Mouse (Mus musculus): ENCODE measurements around the gene Fubp3.
A peak's percentile ranks its signal among the peaks of the same experiment; 100 is the strongest.

DNA sequence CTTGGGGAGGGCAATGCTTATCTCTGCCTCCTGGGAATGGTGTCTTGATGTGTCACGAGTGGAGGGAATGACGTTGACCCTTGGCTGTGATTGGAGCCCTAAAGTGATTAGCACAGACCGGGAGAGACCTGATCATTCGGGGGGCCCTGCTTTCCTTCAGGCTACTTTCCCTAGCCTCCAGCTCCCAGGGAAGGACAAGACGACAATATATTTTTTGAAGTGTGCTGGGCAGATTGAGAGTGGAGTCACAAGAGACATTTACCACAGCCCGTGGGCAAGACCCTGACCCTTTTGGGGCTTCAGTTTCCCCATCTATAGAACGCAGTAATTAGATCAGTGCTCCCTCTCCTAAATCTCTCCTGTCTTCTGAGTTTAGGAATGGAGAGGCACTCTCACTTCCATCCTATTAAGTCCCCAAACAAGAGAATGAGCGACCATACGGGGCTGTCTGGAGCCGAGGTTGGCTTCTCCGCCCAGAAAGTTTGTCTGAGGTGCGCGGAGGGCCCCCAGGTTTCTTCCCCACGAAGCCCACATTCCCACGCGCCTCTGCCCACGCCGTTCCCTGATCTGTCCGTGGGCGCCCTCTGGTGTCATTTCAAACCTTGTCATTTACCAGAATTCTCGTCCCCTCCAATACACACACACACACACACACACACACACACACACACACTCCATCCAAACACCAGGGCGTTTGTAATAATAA, 82.6 kb downstream of the Fubp3 start:
- TF ChIP-seq POLR2A (IDR thresholded peaks at IDR 0.05; ENCODE audit: borderline replicate concordance, control insufficient read depth, low read depth, low read length) (no peak), CTCF (IDR thresholded peaks at IDR 0.05; ENCODE audit: control insufficient read depth, insufficient read depth, low read length) (peak; percentile 45; the same call in 1 of the 2 replicates)

Measured in bone marrow, adult 2 months (tissue).